Mouse (Mus musculus) inflammation-experienced regulatory T-cells (primary cell): Measurements from ENCODE around the gene Hamp2. TPM values are rescaled to one million over a fixed set of nuclear protein-coding genes. Genes with fewer than 3 reads are reported as not detected.

Experiments used
- polyA plus RNA-seq, 2 experiments: library from polyadenylated mRNA; unstranded; fragments of 100-300 nt; shearing (Covaris generic); gene quantifications; one replicate each; pipeline ENCODE4 v1.2.1; 2017

The Hamp2 gene
- under 1 TPM in 1 of 2 experiments, not detected in 1; 0.40 TPM for polyA plus RNA-seq

GRCm38 (mm10) chr7:30924581-30924980 is at the start of gene Hamp2:
Hamp2 (minus strand) TSS chr7:30924681.

GRCm38 (mm10) chr7:30973501-30974289 is 49.2 kb upstream of the Hamp2 start, which contains the start of gene Fam187b:
Fam187b (plus strand) TSS chr7:30973790.

GRCm38 (mm10) chr7:30973251-30973500 is 48.7 kb upstream of the Hamp2 start, which contains the start of gene Lsr:
Lsr (minus strand) TSS chr7:30973464.

GRCm38 (mm10) chr7:30956756-30957366 is 32.4 kb upstream of the Hamp2 start, which contains the start of gene Usf2:
Usf2 (minus strand) TSS chr7:30956803.

GRCm38 (mm10) chr7:30943909-30944635 is 19.6 kb upstream of the Hamp2 start, which contains the start of gene Hamp:
Hamp (minus strand) TSS chr7:30944032.

GRCm38 (mm10) chr7:30914732-30915131 is 9.7 kb downstream of the Hamp2 start, which contains the start of gene Mag:
Mag (minus strand) TSS chr7:30914873.

GRCm38 (mm10) chr7:30880176-30880575 is 44.3 kb downstream of the Hamp2 start, which contains the start of gene Cd22:
Cd22 (minus strand) TSS chr7:30880342.

Other genes with a start within 250 kb of the Hamp2 start
- not detected for gene 2200002J24Rik, start 225.8 kb downstream of the Hamp2 start, polyA plus RNA-seq
- 1 to 10 TPM in 1 of 2 experiments, not detected in 1; 2.4 TPM for gene Atp4a, start 212.5 kb downstream of the Hamp2 start, polyA plus RNA-seq
- 100 to 1,000 TPM; 107 to 111 TPM for gene Tmem147, start 195.1 kb downstream of the Hamp2 start, polyA plus RNA-seq
- gene Gapdhs, start 181.0 kb downstream of the Hamp2 start, polyA plus RNA-seq, result 1 to 10 TPM in 1 of 2 experiments, under 1 TPM in 1; 0.40 to 1.6 TPM
- gene Sbsn, start 173.2 kb downstream of the Hamp2 start, polyA plus RNA-seq, result 1 to 10 TPM in 1 of 2 experiments, not detected in 1; 2.9 TPM
- gene Dmkn, start 160.9 kb downstream of the Hamp2 start, polyA plus RNA-seq, result under 1 TPM in 1 of 2 experiments, not detected in 1; 0.37 TPM
- not detected for gene Krtdap, start 136.8 kb downstream of the Hamp2 start, polyA plus RNA-seq
- 1 to 10 TPM in 1 of 2 experiments, not detected in 1; 1.0 TPM for gene Ffar2, start 100.9 kb downstream of the Hamp2 start, polyA plus RNA-seq
- not detected for gene Ffar3, start 68.5 kb downstream of the Hamp2 start, polyA plus RNA-seq
- gene Ffar1, start 63.1 kb downstream of the Hamp2 start, polyA plus RNA-seq, result 1 to 10 TPM in 1 of 2 experiments, under 1 TPM in 1; 0.14 to 1.0 TPM
- 10 to 100 TPM; 16.6 to 28.0 TPM for gene Cd22, start 44.3 kb downstream of the Hamp2 start, polyA plus RNA-seq
- under 1 TPM; 0.17 to 0.66 TPM for gene Mag, start 9.8 kb downstream of the Hamp2 start, polyA plus RNA-seq
- gene Hamp, start 19.4 kb upstream of the Hamp2 start, polyA plus RNA-seq, result under 1 TPM in 1 of 2 experiments, not detected in 1; 0.75 TPM
- gene Usf2, start 32.1 kb upstream of the Hamp2 start, polyA plus RNA-seq, result 10 to 100 TPM in 1 of 2 experiments, 1 to 10 TPM in 1; 9.6 to 19.0 TPM
- gene Lsr, start 48.8 kb upstream of the Hamp2 start, polyA plus RNA-seq, result 10 to 100 TPM in 1 of 2 experiments, 1 to 10 TPM in 1; 8.3 to 15.2 TPM
- under 1 TPM; 0.58 to 0.88 TPM for gene Fam187b, start 49.1 kb upstream of the Hamp2 start, polyA plus RNA-seq
- 1,000 to 10,000 TPM; 1,742 to 2,151 TPM for gene Fxyd5, start 117.8 kb upstream of the Hamp2 start, polyA plus RNA-seq
- gene Fxyd7, start 126.8 kb upstream of the Hamp2 start, polyA plus RNA-seq, result under 1 TPM in 1 of 2 experiments, not detected in 1; 0.48 TPM
- 1 to 10 TPM in 1 of 2 experiments, under 1 TPM in 1; 0.64 to 1.1 TPM for gene Fxyd1, start 132.5 kb upstream of the Hamp2 start, polyA plus RNA-seq
- gene Lgi4, start 134.7 kb upstream of the Hamp2 start, polyA plus RNA-seq, result under 1 TPM; 0.27 to 0.71 TPM
- 10 to 100 TPM in 1 of 2 experiments, under 1 TPM in 1; 0.91 to 12.9 TPM for gene Fxyd3, start 152.0 kb upstream of the Hamp2 start, polyA plus RNA-seq
- gene Hpn, start 190.6 kb upstream of the Hamp2 start, polyA plus RNA-seq, result 1 to 10 TPM; 3.8 to 8.1 TPM
- gene Scn1b, start 202.3 kb upstream of the Hamp2 start, polyA plus RNA-seq, result 1 to 10 TPM in 1 of 2 experiments, under 1 TPM in 1; 0.55 to 2.5 TPM
- 100 to 1,000 TPM; 303 to 707 TPM for gene Gramd1a, start 231.2 kb upstream of the Hamp2 start, polyA plus RNA-seq